Mouse (Mus musculus): ENCODE results near the gene Pdap1.
"Not testable (repeated sequence)": the region's sequence is repeated elsewhere in the genome, so short reads cannot be mapped to it uniquely, and the experiment has no call there.

Pdap1 gene

DNA sequence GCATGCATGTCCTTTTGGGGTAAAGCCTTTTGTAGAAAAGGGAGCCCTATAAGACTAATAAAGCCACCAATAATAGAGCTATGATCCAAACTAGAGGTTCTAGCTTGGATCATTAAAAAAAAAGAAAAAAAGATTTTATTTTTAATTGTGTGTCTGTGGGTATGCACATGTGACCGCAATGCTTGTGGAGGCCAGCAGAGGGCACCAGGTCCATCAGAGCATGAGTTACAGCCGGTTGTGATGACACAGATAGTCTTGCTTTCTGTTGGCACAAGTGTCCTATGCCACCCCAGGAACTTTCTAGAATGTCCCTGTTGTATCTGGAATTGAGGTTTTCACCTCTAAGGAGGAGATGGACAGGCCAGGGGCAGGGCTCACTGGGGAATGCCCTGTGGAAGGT, 20.7 kb downstream of the Pdap1 start:
- DNase-seq (ENCODE audit: low read depth, low spot score) = no peak

DNA sequence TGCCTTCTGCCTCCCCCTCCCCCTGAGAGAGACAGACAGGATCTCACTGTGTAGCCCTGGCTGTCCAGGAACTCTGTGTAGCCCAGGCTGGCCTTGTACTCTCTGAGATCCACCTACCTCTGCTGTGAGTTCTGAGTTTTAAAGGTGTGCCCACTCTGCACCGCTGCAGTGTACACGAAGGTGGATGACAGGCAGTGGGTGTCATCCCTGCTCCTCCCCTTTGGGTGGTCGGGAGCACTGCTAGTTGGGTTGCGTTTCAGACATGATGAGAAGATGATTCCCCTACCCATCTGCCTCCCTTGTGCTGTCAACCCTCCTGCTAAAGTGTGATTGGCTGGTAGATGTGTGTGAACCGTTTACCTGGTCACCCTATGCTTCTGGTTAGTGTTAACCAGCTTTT, 21.6 kb downstream of the Pdap1 start:
- no peak for DNase-seq (ENCODE audit: low read depth, low spot score)

DNA sequence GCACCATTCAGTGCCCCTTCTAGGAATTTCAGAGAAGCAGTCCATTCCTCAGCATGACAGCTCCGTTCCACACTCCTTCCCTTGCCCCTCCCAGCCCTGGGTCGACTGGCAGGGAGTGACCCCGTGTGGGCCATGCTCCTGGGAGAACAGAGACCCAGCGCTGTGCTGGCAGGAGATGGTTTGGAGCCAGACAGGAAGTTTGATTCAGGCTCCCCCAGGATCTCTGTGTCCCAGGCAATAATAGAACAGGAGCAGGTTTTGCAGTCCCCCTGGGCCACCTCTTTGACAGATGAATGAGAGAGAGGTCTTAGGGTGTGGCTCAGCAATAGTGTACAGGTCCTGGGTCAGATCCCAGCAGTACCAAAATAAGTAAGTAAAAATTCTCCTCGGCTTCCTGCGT, 22.0 kb downstream of the Pdap1 start:
- DNase-seq (ENCODE audit: low read depth, low spot score) = no peak

DNA sequence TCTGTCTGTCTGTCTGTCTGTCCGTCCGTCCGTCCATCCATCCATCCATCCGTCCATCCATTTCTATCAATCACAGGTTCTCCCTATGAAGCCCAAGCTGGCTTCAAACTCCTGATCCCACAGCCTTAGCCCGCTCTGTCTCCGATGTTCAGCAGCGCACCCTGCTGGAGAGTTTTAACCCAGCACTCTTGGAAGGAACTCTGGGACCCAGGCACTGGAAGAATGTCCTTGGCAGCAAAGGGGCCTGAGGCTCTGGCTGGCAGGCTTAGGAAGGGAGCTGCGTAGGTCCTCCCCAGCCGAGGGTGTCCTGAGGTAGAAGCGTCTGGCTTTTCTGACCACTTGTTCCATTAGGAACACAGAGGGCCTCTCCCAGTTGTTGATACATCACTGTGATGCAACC, 23.1 kb downstream of the Pdap1 start:
- DNase-seq (ENCODE audit: low read depth, low spot score) = peak; percentile 66

DNA sequence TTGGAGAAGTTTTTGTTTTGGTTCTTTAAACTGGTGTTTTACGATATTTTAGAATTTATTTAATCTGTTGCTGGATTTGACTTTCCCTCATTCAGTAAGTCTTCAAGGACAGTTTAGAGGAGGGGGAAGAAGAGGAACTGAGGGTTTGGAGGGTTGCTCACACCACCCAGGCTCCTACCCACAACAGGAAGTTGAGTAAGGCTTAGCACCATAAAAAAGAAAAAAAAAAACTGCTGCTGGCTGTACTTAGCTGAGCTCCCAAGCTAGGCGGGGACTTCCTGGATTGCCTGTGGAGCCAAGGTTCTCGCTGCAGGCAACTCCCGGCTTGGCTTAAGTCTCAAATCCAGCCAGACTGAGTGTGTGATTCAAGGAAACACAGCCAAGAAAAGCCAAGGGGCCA, 23.7 kb downstream of the Pdap1 start:
- no peak for DNase-seq (ENCODE audit: low read depth, low spot score)

DNA sequence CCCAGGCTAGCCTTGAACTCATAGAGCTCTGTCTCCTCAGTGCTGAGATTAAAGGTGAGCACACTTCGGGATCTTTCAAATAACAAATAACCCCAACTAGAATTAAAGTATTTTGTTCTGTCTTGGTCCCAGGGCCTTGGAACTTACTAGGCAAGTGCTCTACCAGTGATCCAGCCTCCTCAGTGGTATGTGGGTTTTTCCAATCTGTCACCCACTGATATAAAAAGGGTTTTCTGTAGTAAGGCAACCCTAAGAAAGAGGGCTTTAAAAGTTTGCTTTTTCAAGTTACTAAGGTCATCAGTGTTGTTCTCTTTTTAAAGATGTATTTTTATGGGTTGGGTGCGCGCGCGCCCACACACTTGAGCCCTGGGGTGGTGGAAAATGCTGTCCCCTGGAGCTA, 24.3 kb downstream of the Pdap1 start:
- no peak for DNase-seq (ENCODE audit: low read depth, low spot score)

DNA sequence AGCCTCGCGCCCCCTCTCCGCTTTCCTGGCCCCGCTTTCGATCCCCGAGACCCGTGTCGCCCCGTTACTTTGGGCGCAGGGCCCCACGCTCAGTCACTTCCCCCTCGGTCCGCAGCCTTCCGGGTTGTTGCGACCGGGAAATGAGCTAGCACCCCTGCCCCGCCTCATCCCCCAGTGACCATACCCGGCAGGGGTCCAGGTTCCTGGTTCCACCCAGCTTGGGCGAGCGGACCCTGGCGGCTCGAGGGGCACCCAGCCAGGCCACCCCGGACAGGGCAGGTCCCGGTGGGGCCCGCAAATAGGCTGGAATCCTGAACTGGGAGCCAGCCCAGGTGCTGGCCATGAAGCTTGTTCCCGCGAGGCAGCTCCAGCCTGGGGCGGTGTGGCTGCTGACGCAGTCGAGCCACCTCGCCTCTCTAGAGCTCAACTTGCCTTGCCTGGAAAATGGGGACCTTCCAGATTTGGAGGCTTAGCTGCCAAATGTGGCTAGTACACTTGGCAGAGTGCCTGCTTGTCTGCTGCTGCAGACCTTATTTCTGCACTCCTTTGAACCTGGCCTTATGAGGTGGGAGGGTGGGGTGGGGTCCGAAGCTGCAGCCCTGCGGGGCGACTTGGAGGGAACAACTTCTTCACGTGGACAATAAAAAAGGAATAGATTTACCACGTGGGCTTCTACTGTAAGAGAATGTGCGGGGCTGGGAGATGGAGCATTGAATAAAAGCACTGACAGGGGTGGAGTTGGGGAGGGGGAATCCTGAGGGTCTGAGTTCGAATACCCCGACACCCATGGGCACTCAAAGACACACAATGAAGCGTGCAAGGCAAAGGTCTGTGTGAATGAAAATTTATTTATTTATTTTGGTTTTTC, 25.2 kb downstream of the Pdap1 start:
- no peak for DNase-seq (ENCODE audit: low read depth, low spot score)

DNA sequence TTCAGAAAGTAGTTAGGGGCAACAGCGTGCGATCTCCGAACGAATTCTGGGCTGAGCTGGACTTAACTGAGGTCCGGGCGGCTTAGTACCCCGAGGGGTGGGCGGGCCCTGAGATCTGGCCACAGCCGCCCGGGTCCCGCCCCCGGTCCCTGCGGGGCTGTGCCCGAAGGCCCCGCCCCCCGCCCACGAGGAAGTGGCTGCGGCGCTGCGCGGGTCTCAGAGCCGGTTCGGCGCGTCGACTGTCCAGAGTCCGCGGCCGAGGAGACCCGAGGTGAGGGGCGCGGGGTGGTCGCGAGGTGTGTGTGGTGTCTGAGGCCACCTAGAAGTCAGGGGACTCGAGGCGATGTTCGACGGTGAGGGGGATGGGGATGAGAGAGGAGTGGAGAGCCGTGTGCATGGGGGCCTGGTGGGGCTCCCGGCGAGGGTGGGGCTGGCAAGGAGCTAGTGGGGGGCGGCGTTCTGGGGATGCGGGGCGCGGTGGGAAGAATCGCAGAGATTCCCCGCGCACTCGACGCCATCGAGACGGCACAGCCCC, 25.9 kb downstream of the Pdap1 start, which contains the start of gene Arpc1b:
TSS of gene Arpc1b (plus strand) at position 145 of the 535 bp plus-strand sequence.
- peak; percentile 28 for DNase-seq (ENCODE audit: low read depth, low spot score)

DNA sequence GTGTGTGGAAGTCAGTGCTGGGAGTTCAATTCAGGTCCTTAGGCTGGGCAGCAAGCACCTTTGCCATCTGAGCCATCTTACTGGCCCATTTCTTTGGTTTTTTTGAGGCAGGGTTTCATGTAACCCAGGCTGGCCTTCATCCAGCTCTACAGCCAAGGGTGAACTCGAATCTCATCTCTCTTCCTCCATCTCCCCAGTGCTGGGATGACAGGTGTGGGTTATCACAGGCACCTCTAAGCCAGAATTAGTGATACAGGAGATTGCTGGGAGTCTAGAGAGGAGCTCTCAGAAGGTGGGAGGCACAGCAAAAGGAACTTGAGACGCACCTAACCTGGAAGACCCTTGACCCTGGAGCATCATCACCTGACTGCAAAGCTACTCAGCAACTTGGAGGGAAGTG, 26.6 kb downstream of the Pdap1 start:
- DNase-seq (ENCODE audit: low read depth, low spot score) = no peak

DNA sequence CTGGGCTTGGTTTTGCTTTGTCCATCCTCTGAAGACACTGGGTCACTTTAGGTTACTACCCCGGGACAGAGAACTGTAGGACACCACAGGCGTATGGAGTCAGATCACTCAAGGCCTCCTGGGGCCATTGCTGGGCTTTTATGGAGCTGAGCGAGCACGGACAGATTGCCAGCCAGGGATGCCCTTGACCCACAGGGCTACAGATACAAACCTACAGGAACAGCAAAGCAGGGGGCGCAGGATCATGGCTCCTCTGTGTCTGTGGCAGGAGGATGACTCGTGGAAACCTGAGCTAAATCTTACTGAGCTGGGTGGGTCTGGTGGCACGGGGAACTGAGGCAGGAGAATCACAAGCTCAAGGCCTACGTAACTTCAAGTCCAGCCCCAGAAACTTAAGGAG, 27.5 kb downstream of the Pdap1 start:
- DNase-seq (ENCODE audit: low read depth, low spot score) = no peak

DNA sequence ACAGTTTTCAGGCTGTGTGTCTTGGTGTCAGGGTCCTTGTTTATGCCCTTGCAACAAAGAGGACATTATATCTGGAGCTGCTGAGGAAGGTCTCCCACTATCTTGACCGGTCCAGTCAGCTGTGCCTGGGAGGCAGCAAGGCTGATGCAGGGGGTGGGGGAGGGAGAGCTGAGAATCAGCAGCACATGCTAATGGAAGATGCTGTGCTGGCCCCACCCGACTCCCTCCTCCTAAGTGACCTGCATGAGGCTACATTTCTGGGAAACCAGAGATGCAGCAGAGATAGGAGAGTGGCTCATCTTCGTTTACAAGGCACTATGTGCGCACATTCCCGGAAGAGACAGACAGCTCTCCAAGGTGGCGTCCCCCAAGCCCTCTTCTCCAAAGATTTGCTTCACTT, 29.6 kb downstream of the Pdap1 start:
- no peak for DNase-seq (ENCODE audit: low read depth, low spot score)

DNA sequence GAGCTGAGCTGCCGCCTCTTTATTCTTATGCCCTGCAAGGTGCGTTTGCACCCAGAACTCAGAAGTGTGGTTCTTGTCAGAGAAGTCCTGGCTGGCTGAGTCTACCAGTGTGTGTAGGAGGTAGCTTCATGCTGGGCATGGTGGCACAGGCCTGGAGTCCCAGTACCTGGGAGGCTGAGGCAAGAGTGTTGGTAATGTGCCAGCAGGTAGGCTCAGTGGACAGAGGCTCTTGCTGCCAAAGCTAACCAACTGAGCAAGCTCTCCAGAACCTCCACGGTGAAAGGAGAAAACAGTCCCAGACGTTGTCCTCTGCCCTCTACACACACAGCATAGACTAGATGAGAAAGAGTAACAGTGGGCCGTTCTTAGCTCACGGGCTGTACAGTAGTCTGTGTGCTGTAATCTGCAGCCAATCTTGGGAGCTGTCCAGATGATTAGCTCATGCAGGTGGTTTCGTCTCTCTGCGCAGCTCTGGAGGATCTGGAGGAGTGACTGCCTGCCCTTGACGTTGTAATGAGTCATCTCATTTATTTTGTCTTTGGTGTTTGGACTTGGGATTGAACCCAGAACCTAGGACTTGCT, 34.3 kb downstream of the Pdap1 start:
- DNase-seq (ENCODE audit: low read depth, low spot score) = no peak

DNA sequence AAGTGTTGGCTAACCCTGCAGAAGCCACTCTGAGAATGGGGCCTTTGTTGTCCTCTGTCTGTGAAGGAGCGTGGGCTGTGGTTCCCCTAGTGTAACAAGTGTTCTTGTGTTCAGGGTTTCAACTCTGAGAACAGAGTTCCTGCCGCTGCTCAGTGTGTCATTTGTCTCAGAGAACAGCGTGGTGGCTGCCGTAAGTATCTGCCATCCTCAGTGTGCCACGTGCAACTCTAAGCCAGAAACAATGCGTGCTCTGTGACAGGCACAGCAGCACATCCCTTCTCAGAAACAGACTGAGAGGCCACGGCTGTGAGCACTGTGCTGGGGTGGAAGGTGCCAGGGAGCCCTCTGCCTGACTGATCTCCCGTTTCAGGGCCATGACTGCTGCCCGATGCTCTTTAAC, 35.7 kb downstream of the Pdap1 start:
- no peak for DNase-seq (ENCODE audit: low read depth, low spot score)

DNA sequence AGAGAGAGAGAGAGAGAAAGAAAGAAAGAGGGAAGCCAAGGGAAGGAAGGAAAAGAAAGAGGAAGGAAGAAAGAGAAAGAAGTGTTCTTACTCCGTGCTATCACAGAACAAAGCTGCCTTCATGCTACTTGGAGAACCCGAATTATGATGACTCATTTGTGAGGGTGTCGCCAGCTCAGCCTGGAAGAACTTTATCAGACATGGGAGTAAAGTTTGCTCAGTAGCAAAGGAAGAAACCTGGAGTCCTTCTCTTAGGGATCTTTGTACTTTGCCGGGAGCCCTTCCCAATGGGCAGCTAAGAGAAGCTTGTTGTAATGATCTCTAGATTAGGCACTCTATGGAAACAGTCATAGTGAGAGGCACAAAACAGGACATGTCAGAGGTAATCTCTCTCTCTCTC, 37.3 kb downstream of the Pdap1 start:
- no peak for DNase-seq (ENCODE audit: low read depth, low spot score)

DNA sequence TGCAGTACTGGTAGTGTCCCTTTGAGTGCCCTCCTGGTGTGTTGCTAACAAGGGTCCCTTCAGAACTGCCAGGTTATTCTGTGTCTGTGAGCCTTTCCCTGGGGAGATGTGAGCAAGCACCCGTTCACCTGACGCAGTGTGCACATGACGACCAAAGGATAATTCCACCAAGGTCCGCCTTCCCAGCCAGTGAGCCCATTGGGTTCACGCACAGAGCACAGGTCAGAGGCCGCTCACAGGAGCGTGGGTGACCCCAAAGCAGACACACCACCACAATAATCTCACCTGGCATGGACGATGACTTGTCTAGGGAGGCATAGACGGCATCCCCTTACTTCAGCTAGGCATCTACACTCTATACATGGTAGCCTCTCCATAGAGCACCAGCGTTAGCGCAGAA, 38.6 kb downstream of the Pdap1 start:
- not testable (repeated sequence) for DNase-seq (ENCODE audit: low read depth, low spot score)

DNA sequence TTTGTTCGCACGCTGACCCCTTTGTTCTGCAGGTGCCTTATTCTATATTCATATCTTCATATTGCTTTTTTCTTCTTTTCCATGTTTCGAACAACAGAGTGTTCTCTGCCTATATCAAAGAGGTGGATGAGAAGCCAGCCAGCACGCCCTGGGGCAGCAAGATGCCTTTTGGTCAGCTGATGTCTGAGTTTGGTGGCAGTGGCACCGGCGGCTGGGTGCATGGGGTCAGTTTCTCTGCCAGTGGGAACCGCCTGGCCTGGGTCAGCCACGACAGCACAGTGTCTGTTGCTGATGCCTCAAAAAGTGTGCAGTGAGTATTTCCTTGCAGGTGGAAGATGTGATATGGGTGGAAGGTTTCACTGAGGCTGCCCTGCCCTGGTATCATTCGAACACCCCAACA, 39.1 kb downstream of the Pdap1 start:
- DNase-seq (ENCODE audit: low read depth, low spot score) = no peak

DNA sequence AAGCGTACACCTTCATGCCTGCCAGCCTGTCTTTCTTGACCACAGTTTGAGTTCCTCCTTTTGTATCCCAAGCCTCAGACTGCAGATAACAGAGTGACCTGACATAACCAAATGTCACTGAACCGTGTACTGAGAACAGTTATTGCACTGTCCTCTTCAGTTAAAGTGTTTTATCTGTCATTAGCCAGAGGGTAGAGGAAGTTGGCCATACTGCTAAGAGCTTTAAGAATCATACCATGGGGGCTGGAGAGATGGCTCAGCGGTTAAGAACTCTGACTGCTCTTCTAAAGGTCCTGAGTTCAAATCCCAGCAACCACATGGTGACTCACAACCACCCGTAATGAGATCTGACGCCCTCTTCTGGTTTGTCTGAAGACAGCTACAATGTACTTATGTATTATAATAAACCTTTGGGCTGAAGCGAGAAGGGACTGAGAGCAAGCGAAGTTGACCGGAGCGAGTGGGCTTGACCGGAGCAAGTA, 41.7 kb downstream of the Pdap1 start:
- DNase-seq (ENCODE audit: low read depth, low spot score) = no peak

DNA sequence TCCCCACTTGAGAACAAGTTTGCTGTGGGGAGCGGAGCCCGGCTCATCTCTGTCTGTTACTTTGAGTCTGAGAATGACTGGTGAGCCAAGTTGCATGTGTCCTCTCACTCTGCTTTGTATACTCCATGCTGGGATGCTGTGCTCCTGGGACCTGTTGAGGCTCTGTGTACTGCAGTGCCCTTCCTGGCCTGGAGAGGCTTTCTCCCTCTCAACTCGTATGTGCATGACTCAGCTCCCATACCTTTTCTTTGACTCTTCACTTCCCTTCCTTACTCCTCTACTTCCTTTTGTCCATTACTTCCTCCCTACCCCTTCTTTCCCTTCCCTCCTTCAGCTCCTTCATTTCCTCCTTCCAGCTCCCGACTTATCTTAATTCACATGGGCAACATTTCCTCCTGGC, 43.8 kb downstream of the Pdap1 start:
- DNase-seq (ENCODE audit: low read depth, low spot score) = no peak

DNA sequence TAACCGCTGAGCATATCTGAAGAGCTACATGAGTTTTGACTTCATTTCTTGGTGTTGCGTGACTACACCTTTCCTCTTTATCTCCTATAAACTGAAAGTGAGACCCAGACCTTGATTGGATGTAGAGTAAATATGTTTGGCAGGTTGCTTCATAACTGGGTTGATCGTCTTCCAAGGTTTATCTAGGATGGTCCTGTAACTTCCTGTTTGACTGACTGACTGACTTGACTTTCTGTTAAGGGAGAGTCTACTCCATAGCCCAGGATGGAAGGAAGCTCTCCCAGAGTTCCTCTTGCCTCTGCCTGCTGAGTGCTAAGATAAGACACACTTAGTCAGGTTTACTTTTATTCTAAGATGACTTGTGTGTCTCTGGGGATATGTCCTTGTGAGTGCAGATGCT, 50.2 kb downstream of the Pdap1 start:
- DNase-seq (ENCODE audit: low read depth, low spot score) = no peak

DNA sequence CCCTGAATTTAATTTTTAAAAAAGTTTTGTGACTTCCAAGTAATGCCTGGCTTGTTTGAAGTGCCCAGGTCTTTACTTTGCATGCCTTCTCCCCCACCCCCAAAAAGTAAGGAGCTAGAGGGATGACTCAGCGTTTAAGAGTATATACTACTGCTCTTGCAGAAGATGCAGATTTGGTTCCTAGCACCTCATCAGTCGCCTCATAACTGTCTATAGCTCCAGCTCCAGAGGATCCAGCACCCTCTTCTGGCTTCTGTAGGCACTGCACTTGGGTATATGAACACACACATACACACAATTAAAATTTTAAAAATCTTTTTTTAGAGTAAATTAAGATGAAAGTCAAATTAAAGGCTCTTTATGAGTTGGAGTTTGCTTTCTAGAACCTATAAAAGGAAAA, 51.9 kb downstream of the Pdap1 start:
- no peak for DNase-seq (ENCODE audit: low read depth, low spot score)

DNA sequence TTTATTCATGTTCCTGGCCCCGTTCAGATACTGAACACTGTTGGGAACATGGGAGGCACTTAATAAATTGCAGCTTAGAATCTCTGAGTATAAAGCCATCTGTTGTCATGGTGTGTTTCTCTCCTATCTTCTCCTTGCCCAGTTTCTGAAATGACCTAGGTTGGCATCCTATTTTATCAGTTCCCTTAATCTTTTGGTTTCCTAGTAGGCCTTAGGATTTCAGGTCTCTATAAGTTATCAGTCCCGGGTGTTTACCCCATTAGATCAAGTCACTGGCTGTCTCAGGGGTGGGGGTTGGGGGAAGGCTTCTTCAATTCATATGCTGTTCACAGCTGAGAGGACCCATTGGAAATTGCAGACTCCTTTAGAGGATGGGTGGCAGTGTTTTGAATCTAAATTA, 55.2 kb downstream of the Pdap1 start:
- no peak for DNase-seq (ENCODE audit: low read depth, low spot score)

DNA sequence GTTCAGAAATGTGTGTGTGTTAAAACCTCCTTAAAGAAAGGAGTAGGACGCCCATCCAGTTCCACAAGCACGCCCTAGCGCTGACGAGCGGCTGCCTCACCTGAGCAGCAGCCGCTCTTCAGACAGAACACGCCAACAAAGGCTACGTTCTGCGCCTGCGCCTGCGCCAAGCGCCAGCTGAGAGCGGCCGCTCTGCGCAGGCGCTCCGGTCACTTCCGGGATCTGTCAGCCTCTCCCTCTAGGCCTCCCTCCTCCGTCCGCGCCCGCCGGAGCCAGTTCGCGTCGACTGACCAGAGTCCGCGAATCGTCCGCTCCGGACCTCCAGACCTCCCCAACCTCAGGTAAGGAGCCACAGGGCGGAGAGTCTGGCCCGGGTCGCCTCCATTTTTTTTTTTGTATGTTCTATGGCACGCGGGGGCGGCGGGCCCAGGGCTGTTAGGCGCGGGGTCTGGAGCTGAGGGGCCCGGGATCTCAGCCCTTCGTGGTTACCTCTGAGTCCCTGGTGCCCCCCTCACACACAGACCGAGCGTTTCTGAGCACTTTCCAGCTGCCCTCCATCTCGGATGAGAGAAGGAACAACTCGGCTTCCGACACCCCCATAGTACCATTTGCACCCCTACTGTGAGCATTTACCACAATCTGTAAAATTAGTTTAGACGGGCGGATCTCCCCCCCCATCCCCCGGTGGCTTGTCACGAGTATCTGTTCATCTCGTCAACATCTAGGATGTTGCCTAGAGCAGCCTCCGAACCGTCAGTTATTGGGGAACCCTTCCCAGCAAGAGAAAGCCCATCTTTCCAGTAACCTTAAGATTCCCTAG, 56.2 kb downstream of the Pdap1 start, which contains the start of the genes Arpc1a and Kpna7:
TSS of gene Arpc1a (plus strand) at position 199 of the 820 bp plus-strand sequence.
TSS of gene Kpna7 (minus strand) at position 399 of the 820 bp plus-strand sequence.
- DNase-seq (ENCODE audit: low read depth, low spot score) = peak; percentile 96
